ENCODE assay signal across 13 mouse cellular contexts in the genomic region with DNA sequence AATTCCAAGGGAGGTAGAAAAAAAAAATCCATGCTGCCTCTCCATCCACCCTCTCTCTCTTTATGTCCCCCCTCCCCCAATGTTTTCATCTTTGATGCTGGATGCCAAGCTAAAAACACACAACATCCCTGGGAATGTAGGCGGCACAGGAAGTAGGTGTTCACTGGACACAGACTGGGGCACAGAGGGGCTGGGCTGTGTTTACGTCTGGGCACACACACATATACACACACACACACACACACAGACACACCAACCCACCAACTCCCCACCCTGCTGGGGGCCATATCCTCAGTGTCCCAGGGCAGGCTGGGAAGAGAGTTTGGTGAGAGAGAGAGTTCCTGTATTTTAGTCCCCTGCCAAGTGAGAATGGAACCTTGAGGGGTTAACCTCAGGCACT. TPM values are rescaled to one million over a fixed set of nuclear protein-coding genes. Genes with fewer than 3 reads are reported as not detected.
DNase-seq lines count a peak whose midpoint lies in the region; ATAC-seq and TF ChIP-seq lines count a peak whose summit lies in the region.
"Had no signal": no experiment of that assay in that cellular context is flagged by ENCODE, and none has a peak within 500 bp of the region (broad histone marks: within the 10 kb centered on the region; RNA-seq: fewer than 3 reads in every experiment).

No protein-coding gene starts in this region.

- H3K4me3 ChIP-seq in left cerebral cortex, adult 2 months = no peak overlapping the region
- no peak overlapping the region for H3K4me3 ChIP-seq in neural tube, embryonic 13.5 days
- H3K4me3 ChIP-seq: heart, embryonic 10.5 days had no signal

- 78% methylated on average over 2 of the region's 2 CpGs for WGBS in neural tube, embryonic 13.5 days

- H3K9me3 ChIP-seq in neural tube, embryonic 13.5 days = no peaks in the 10 kb centered on the region
- H3K9me3 ChIP-seq: heart, embryonic 10.5 days had no signal

- H3K27ac ChIP-seq in left cerebral cortex, adult 2 months = peak overlapping the region; percentile 51
- H3K27ac ChIP-seq in neural tube, embryonic 13.5 days (replicated peaks) = peak overlapping the region; percentile 79; the same call in 1 of the 2 replicates

- peaks cover 12% of the 10 kb centered on the region for H3K36me3 ChIP-seq in neural tube, embryonic 13.5 days
- H3K36me3 ChIP-seq: heart, embryonic 10.5 days had no signal

- no peak overlapping the region for H3K9ac ChIP-seq in neural tube, embryonic 13.5 days

- H3K4me2 ChIP-seq in neural tube, embryonic 13.5 days = no peak overlapping the region

- ATAC-seq in neural tube, embryonic 13.5 days (ENCODE audit: low read depth) = no peak
- ATAC-seq: forebrain, embryonic 14.5 days had no signal

- no peak for DNase-seq in left cerebral cortex, adult 2 months (ENCODE audit: extremely low spot score in 1 of 2, low spot score in 2 of 2)
- DNase-seq in left cerebral cortex, adult 8-10 months (ENCODE audit: low spot score in 2 of 2) = no peak
- no peak for DNase-seq in neural tube, embryonic 10.5 days (ENCODE audit: extremely low spot score, low spot score)
- peak; percentile 12 for DNase-seq in lung, postnatal 14 days
- DNase-seq in adrenal gland, postnatal 14 days = no peak
- DNase-seq in cerebellum, adult 8-10 months = no peak
- DNase-seq: cerebellum, postnatal 10 days; embryo, embryonic 11 days; heart, postnatal 10 days; kidney, adult 18-20 months had no signal

- intact Hi-C loops in left cerebral cortex, adult 2 months (cut with DNase I) = no loop called here

- TF ChIP-seq CTCF in left cerebral cortex, adult 2 months (IDR thresholded peaks at IDR 0.05) = no peak

- peaks cover 64% of the 10 kb centered on the region for H3K4me1 ChIP-seq in neural tube, embryonic 13.5 days (replicated peaks)

- no peaks in the 10 kb centered on the region for H3K27me3 ChIP-seq in neural tube, embryonic 13.5 days

RNA-seq across cellular contexts. Expression of a gene that starts 16.8 kb away (rescaled TPM):
- 10 to 100 TPM; 11.0 to 12.4 TPM for total RNA-seq in left cerebral cortex, adult 2 months (2021)
- total RNA-seq in left cerebral cortex, adult 8-10 months (2022) = 10 to 100 TPM; 12.6 to 18.2 (median 15.3) TPM
- 8.1 and 10.0 TPM in 2 replicates for polyA plus RNA-seq in neural tube, embryonic 13.5 days (2015; fragmentation: Nextera tagmentation; extraction: Ambion mirVana)
- 12.1 and 12.4 TPM in 2 replicates for total RNA-seq in adrenal gland, postnatal 14 days (2021)
